Mouse (Mus musculus): Measurements from ENCODE around the gene Atp2b2. TPM values are rescaled to one million over a fixed set of nuclear protein-coding genes. Genes with fewer than 3 reads are reported as not detected.

Atp2b2 gene
- total RNA-seq, 2 experiments from 2014 or later = not detected

DNA sequence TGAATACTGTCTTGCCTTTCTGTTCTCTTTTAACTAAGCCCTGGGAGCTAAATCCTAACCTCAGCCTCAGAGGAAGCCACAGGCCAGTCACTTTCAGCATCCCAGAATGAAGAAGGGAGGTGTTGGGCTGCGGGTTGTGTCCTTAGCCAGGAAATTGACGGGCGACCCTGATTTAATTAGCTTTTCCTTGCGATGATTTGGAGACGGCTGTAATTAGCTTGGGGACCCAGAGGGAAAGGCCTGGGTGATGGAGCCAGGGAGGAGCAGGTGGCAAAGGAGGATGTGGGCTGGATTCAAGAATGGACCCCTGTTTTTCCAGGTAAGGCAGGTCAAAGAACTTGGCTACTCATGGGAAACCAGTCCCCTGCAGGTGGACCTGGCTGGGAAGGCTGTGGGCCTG, 138.0 kb downstream of the Atp2b2 start:
- no peak for ATAC-seq (replicated peaks; ENCODE audit: low FRiP score, low TSS enrichment, poor library complexity, severe bottlenecking)

DNA sequence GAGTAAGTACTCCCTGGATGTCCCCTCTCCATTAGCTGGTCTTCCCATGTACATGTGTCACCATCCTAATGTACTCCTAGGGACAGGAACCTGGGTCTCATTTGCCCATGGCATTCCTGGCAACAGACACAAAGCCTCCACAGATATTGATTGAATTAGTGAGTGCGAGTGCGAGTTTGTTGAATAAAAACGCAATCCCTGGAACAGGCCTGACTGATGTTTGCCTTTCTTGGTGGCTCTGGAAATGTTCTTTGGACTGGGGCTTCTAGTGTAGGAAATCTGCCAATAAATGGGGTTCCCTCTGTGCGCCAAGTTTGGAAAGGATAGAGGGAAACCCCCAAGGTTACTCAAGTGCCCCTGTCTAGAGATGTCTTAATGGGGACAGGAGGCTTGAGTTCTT, 146.4 kb downstream of the Atp2b2 start:
- no peak for ATAC-seq (replicated peaks; ENCODE audit: low FRiP score, low TSS enrichment, poor library complexity, severe bottlenecking)

- no peak for ATAC-seq (replicated peaks; ENCODE audit: low FRiP score, low TSS enrichment, poor library complexity, severe bottlenecking)
These were observed 148.4 kb downstream of the Atp2b2 start for GRCm38 (mm10) chr6:113894008-113894407.

GRCm38 (mm10) chr6:113892091-113892674, 150.2 kb downstream of the Atp2b2 start:
- ATAC-seq (replicated peaks; ENCODE audit: low FRiP score, low TSS enrichment, poor library complexity, severe bottlenecking) = no peak; the same call in 1 of the 2 replicates

- no peak for ATAC-seq (replicated peaks; ENCODE audit: low FRiP score, low TSS enrichment, poor library complexity, severe bottlenecking)
These were observed 151.0 kb downstream of the Atp2b2 start for GRCm38 (mm10) chr6:113891225-113891967.

DNA sequence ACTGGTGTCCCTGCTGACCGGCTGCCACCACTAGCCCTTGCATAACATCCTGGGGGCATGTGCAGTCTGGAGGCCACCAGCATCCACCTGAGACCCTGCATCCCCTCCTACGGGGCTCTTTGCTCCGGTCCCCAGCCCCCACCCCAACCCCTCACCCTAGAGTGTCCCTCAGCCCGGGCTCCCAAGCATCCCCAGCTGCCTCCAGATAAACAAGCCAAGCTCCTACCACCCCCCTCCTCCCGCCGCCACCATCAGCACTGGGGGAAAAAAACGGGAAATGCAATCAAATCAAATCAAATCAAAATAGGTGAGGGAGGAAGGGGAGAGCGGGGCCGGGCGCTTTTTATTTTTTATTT, 151.6 kb downstream of the Atp2b2 start:
- ATAC-seq (replicated peaks; ENCODE audit: low FRiP score, low TSS enrichment, poor library complexity, severe bottlenecking) = no peak

DNA sequence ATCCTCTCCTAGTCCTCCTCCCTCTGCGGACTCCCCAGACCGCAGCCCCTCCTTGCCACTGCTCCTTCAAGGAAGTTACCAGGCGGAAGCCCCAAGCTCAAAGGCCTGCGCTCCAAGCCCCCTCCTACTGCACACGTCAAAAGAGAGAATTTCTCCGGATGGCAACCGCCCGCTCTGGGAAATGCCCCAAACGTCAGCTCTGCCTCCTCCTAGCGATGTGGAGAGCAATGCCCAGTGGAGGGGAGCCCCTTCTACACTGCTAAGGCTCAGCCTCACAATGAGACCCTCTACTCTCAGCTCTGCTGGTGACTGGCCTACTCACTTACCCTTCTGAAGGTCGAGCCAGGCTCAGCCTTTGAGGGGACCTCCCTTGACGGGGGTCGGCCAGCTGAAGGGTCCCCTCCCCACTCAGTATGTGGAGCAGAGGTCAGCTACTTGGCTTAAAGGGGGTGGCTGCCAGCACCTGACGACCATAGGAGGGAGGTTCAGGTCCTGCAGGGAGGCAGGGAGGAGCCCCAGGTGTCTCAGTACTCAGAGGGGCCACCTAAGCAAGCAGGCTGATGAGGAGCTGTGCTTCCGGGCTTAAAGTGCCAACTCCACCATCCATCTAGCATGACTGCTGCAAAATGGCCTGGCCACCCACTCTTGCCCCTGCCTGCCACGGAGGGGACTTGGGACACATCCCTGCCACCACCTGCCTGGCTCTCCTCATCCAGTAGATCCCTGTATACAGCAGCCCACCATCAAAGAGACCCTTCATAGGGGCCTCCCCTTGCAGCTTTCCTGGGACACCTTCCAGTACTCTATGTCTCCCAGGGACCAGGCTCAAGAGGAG, 152.2 kb downstream of the Atp2b2 start:
- ATAC-seq (replicated peaks; ENCODE audit: low FRiP score, low TSS enrichment, poor library complexity, severe bottlenecking) = no peak

DNA sequence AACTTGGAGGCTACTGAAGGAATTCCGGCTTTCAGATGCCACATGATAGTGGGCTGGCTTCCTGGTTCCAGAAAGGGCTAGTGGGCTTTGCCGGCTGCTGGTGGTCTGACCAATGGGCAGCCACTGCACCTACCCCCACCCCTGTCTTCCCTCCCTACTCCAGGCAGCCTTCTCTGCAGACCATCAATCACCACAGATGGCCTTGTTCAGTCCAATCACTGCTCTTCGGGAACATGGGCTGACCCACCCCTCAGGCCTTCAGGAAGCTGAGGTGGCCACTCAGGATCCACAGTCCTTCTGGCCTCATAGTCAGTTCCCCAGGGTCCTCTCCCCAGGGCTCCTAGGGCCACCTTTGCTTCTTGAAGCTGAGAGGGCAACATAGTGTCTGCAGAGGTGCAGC, 153.2 kb downstream of the Atp2b2 start:
- ATAC-seq (replicated peaks; ENCODE audit: low FRiP score, low TSS enrichment, poor library complexity, severe bottlenecking) = no peak

DNA sequence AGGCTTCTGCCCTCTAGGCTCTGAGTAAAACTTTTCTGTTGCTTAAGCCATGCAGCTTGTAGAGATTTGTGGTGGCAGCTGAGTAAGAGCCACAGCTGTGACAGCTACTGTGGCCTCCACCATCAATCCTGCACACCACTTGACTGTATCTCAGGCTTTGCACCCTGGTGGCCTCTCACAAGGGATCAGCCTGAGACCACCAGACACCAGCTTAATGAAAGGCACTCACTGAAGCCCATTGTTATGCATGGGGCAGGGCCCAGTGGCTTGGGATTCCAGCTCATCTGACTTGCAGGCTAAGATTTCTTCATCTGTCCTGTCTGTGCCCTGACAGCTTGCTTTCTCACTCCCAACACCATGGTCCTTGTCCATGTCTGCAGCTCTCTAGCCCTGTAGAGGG, 155.5 kb downstream of the Atp2b2 start:
- no peak for ATAC-seq (replicated peaks; ENCODE audit: low FRiP score, low TSS enrichment, poor library complexity, severe bottlenecking)

GRCm38 (mm10) chr6:113884806-113885205, 157.6 kb downstream of the Atp2b2 start:
- ATAC-seq (replicated peaks; ENCODE audit: low FRiP score, low TSS enrichment, poor library complexity, severe bottlenecking) = no peak

- ATAC-seq (replicated peaks; ENCODE audit: low FRiP score, low TSS enrichment, poor library complexity, severe bottlenecking) = no peak
These were observed 159.2 kb downstream of the Atp2b2 start for GRCm38 (mm10) chr6:113883225-113883624.

DNA sequence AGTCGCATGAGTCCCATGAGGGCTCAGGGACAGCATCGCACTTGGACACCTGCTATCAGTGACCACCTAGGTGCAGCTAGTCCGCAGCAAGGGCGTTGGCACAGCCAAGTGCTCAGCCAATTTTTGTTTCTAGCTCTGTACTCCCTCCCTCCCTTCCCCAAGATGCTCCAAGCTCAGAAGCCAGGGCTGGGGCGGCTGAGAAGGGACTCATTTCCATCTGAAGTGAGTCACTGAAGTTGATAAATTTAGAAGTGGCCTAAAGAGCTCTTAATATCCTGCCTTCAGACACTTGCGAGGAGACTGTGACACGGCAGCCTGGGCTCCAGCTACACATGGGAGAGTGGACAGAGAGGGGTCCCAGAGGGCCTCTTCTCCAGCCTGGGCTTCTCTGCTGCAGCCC, 160.0 kb downstream of the Atp2b2 start:
- ATAC-seq (replicated peaks; ENCODE audit: low FRiP score, low TSS enrichment, poor library complexity, severe bottlenecking) = no peak

GRCm38 (mm10) chr6:113881561-113882243, 160.7 kb downstream of the Atp2b2 start:
- 0 out of 2 replicates have a peak, but pooled peaks have one; percentile 24 for ATAC-seq (replicated peaks; ENCODE audit: low FRiP score, low TSS enrichment, poor library complexity, severe bottlenecking)

DNA sequence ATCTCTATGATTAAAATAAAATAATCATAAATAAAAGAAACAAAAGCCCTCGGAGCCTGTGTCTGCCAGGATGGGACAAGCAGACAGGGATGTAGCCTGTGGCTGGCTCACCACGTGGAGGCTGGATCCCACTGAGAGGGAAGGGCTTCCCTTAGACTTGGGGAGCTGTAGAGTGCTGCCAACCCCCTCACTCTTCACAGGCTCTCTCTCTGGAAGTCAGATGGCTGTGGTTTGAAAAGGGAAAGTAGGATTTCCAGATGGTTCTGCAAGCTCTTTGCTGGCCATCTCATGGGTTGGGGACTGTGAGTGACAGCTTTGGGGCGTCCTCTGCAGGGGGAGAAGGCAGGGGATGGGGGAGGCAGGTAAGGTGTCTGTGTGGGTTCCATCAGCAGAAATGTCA, 163.0 kb downstream of the Atp2b2 start:
- ATAC-seq (replicated peaks; ENCODE audit: low FRiP score, low TSS enrichment, poor library complexity, severe bottlenecking) = no peak

- no peak for ATAC-seq (replicated peaks; ENCODE audit: low FRiP score, low TSS enrichment, poor library complexity, severe bottlenecking)
These were observed 163.8 kb downstream of the Atp2b2 start for GRCm38 (mm10) chr6:113878510-113879128.

GRCm38 (mm10) chr6:113876585-113876984, 165.8 kb downstream of the Atp2b2 start:
- no peak for ATAC-seq (replicated peaks; ENCODE audit: low FRiP score, low TSS enrichment, poor library complexity, severe bottlenecking)

DNA sequence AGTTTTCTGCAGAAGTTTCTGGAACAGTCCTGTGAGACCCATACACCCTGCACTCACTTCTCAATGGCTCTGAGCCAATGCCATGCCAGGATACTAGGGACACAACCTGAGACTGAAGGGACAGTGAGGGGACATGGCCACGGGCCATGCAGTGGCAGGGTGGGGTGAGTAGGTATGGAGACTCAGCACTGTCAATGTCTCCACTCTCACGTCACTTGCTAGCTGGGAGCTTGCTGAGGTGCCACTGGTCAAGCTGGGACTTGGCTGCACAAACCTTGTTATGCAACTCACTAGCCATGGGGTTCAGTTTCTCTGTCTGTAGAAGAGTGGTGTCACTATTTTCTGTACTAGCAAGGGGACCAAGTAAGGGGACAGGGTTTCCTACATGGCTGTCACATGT, 167.2 kb downstream of the Atp2b2 start:
- no peak for ATAC-seq (replicated peaks; ENCODE audit: low FRiP score, low TSS enrichment, poor library complexity, severe bottlenecking)

DNA sequence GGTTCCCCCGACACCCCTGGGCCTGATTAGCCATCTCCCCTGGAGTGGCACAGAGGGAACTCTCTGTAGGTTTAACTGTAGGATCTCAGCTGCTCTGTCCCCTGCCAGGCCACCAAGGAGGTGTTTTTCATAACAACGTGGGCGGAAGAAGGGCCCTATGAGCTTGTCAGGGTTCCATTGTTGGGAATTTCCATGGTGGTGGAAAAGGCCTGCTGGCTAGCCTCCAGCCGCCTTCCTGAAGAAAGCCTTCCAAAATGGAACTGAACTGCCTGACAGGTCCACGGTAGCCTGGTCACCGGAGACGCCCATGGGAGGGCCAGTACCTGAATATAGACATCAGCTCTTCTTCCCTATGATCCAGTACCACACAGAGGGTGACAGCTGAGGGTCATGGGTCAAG, 169.8 kb downstream of the Atp2b2 start:
- ATAC-seq (replicated peaks; ENCODE audit: low FRiP score, low TSS enrichment, poor library complexity, severe bottlenecking) = no peak

- ATAC-seq (replicated peaks; ENCODE audit: low FRiP score, low TSS enrichment, poor library complexity, severe bottlenecking) = no peak
These were observed 171.6 kb downstream of the Atp2b2 start for GRCm38 (mm10) chr6:113870775-113871174.

- no peak for ATAC-seq (replicated peaks; ENCODE audit: low FRiP score, low TSS enrichment, poor library complexity, severe bottlenecking)
These were observed 173.9 kb downstream of the Atp2b2 start for GRCm38 (mm10) chr6:113868552-113868951.

All from megakaryocyte-erythroid progenitor cell, adult 5-6 weeks (primary cell).